Mouse (Mus musculus) heart, postnatal 0 days (tissue): ENCODE results near the gene Gatd1. TPM values are rescaled to one million over a fixed set of nuclear protein-coding genes. Genes with fewer than 3 reads are reported as not detected.
A peak's percentile ranks its signal among the peaks of the same experiment; 100 is the strongest.

Experiments used
- ATAC-seq: fragments of 200-750 bp; cut with Nextera tagmentation; 2 replicates; pipeline ENCODE4 v1.8.0; 2017; ENCODE audit warnings: low read depth, moderate number of reproducible peaks, moderate library complexity; ENCODE audit not compliant: insufficient read depth
- DNase-seq: peaks from one replicate; pipeline ENCODE4 v3.0.0-alpha.2; 2016; ENCODE audit warnings: low spot score
- H3K27ac ChIP-seq: fragments of 300-500 bp; sonication (generic); 2 replicates; pipeline ENCODE4 v1.5.1; 2014; ENCODE audit warnings: low read depth, mild to moderate bottlenecking
- H3K27me3 ChIP-seq: fragments of 300-500 bp; sonication (generic); 2 replicates; pipeline ENCODE4 v1.6.1; 2014; ENCODE audit warnings: low read length, mixed read lengths; ENCODE audit not compliant: control insufficient read depth, insufficient read depth
- H3K36me3 ChIP-seq: fragments of 300-500 bp; sonication (generic); replicated peaks from 2 replicates; pipeline ENCODE4 v1.6.1; 2014; ENCODE audit warnings: low read length, mixed read lengths; ENCODE audit not compliant: control insufficient read depth, insufficient read depth
- H3K4me1 ChIP-seq: fragments of 300-500 bp; sonication (generic); 2 replicates; pipeline ENCODE4 v1.6.1; 2014; ENCODE audit warnings: antibody characterized with exemption; ENCODE audit not compliant: control insufficient read depth, insufficient read depth
- H3K4me2 ChIP-seq: fragments of 300-500 bp; sonication (generic); 2 replicates; pipeline ENCODE4 v1.6.1; 2014; ENCODE audit warnings: low read depth, mild to moderate bottlenecking, low read length, moderate library complexity
- H3K4me3 ChIP-seq: fragments of 300-500 bp; sonication (generic); 2 replicates; pipeline ENCODE4 v1.5.1; 2014; ENCODE audit warnings: low read depth, low read length
- H3K9ac ChIP-seq: fragments of 300-500 bp; sonication (generic); replicated peaks from 2 replicates; pipeline ENCODE4 v1.6.1; 2014; ENCODE audit warnings: low read depth, low read length, mixed read lengths
- H3K9me3 ChIP-seq: fragments of 300-500 bp; sonication (generic); replicated peaks from 2 replicates; pipeline ENCODE4 v1.6.1; 2016; ENCODE audit warnings: low read length; ENCODE audit not compliant: control insufficient read depth
- CTCF ChIP-seq: IDR thresholded peaks from 2 replicates; pipeline ENCODE4 v1.5.1; 2016; ENCODE audit warnings: antibody characterized with exemption, control low read depth, low read depth
- EP300 ChIP-seq: IDR thresholded peaks from 2 replicates; pipeline ENCODE4 v1.6.1; 2016; ENCODE audit warnings: antibody characterized with exemption, low read depth
- WGBS: fragments of 180-500 bp; shearing (Covaris S2); extraction: QIAGEN DNeasy Blood & Tissue Kit; methylation state at CpG from one replicate; pipeline ENCODE4 v1.1.7; 2014; 5-methylcytosine and 5-hydroxymethylcytosine counted together
- polyA plus RNA-seq: library from polyadenylated mRNA; unstranded; fragments of >200 nt; fragmentation: Nextera tagmentation; extraction: Ambion mirVana; gene quantifications from 2 replicates; pipeline ENCODE4 v1.2.1, GENCODE M21; 2015
- total RNA-seq: library from RNA; depleted of rRNA; stranded (reverse); fragments of >200 nt; gene quantifications from 2 replicates; pipeline ENCODE4 v1.2.3, GENCODE M21; 2014; ENCODE audit warnings: low replicate concordance

Gatd1 gene
- total and polyA plus RNA-seq, 2 experiments from 2014 or later, result 19.9 to 29.4 TPM

GRCm38 (mm10) chr7:141394771-141395170, 19.2 kb downstream of the Gatd1 start:
- no peaks in the 10 kb centered on the region for H3K9me3 ChIP-seq
- peaks cover 42% of the 10 kb centered on the region for H3K36me3 ChIP-seq
- ATAC-seq, result no peak
- H3K4me1 ChIP-seq, result peaks cover 9% of the 10 kb centered on the region
- DNase-seq, result peak; percentile 36
- H3K9ac ChIP-seq, result no peak overlapping the region
- no peak overlapping the region for H3K4me2 ChIP-seq
- no peak overlapping the region for H3K27ac ChIP-seq
- H3K27me3 ChIP-seq, result no peaks in the 10 kb centered on the region
- 26% methylated on average over 6 of the region's 6 CpGs for WGBS
- H3K4me3 ChIP-seq, result no peak overlapping the region
- peak; percentile 72 for TF ChIP-seq CTCF
- TF ChIP-seq EP300, result no peak

- no peak for ATAC-seq
- no peaks in the 10 kb centered on the region for H3K9me3 ChIP-seq
Observed at GRCm38 (mm10) chr7:141394158-141394557, 19.8 kb downstream of the Gatd1 start.

GRCm38 (mm10) chr7:141392552-141393222, 21.2 kb downstream of the Gatd1 start:
- Histone ChIP-seq H3K36me3 (peaks cover 21% of the 10 kb centered on the region), H3K4me2 (peak overlapping the region; percentile 98), H3K9me3 (no peaks in the 10 kb centered on the region), H3K4me3 (peak overlapping the region; percentile 76), H3K27ac (peak overlapping the region; percentile 64), H3K4me1 (peaks cover 9% of the 10 kb centered on the region), H3K9ac (peak overlapping the region; percentile 70), H3K27me3 (no peaks in the 10 kb centered on the region)
- TF ChIP-seq EP300 (no peak), CTCF (no peak)
- ATAC-seq (no peak), DNase-seq (no peak)
- WGBS, result 23% methylated on average over 9 of the region's 9 CpGs

More at GRCm38 (mm10) chr7:141394158-141394557, 19.8 kb downstream of the Gatd1 start:
- Histone ChIP-seq H3K4me3 (no peak overlapping the region), H3K4me1 (peaks cover 9% of the 10 kb centered on the region), H3K9ac (no peak overlapping the region), H3K27ac (no peak overlapping the region), H3K36me3 (peaks cover 36% of the 10 kb centered on the region), H3K4me2 (no peak overlapping the region), H3K27me3 (no peaks in the 10 kb centered on the region)
- DNase-seq, result no peak
- WGBS, result 70% methylated on average over 7 of the region's 7 CpGs
- no peak for TF ChIP-seq EP300
- no peak for TF ChIP-seq CTCF

GRCm38 (mm10) chr7:141391625-141392551, 22.0 kb downstream of the Gatd1 start, which contains the start of gene Taldo1:
Taldo1 (plus strand) TSS chr7:141392199.
- DNase-seq (peak; percentile 95), ATAC-seq (peak; percentile 94)
- no peak for TF ChIP-seq EP300
- TF ChIP-seq CTCF, result no peak
- WGBS, result under 1% methylated on average over 57 of the region's 57 CpGs
- peaks cover 17% of the 10 kb centered on the region for H3K36me3 ChIP-seq
- no peaks in the 10 kb centered on the region for H3K9me3 ChIP-seq
- H3K9ac ChIP-seq, result peak within 1 kb of the TSS; percentile 70
- H3K4me3 ChIP-seq, result peak within 1 kb of the TSS; percentile 76
- peak within 1 kb of the TSS; percentile 98 for H3K4me2 ChIP-seq
- H3K27me3 ChIP-seq, result no peaks in the 10 kb centered on the region
- H3K4me1 ChIP-seq, result peaks cover 9% of the 10 kb centered on the region
- H3K27ac ChIP-seq, result peak within 1 kb of the TSS; percentile 64

GRCm38 (mm10) chr7:141390326-141391259, 23.3 kb downstream of the Gatd1 start:
- no peak for TF ChIP-seq CTCF
- no peak for TF ChIP-seq EP300
- no peak for DNase-seq
- Histone ChIP-seq H3K4me2 (no peak overlapping the region), H3K36me3 (peaks cover 4% of the 10 kb centered on the region; the same call in 1 of the 2 replicates), H3K27me3 (no peaks in the 10 kb centered on the region), H3K9ac (no peak overlapping the region), H3K9me3 (no peaks in the 10 kb centered on the region), H3K4me3 (no peak overlapping the region), H3K27ac (no peak overlapping the region), H3K4me1 (peaks cover 9% of the 10 kb centered on the region)
- WGBS, result 55% methylated on average over 9 of the region's 9 CpGs
- no peak for ATAC-seq
